Mouse (Mus musculus) MEL (cell line): ENCODE results near the gene Cldn5. TPM values are rescaled to one million over a fixed set of nuclear protein-coding genes. Genes with fewer than 3 reads are reported as not detected.
A peak's percentile ranks its signal among the peaks of the same experiment; 100 is the strongest.

Experiments used
- DNase-seq: peaks from one replicate; pipeline ENCODE4 v3.0.0; 2011; ENCODE audit warnings: low read depth, low spot score
- H3K27ac ChIP-seq: 2 replicates; pipeline ENCODE4 v1.5.1; 2012; ENCODE audit warnings: low read depth, mild to moderate bottlenecking, control low read depth, low read length, moderate library complexity; ENCODE audit not compliant: control insufficient read depth
- H3K27me3 ChIP-seq, 2 experiments: fragments of 150-350 bp in 1 of 2; sonication (generic) in 1 of 2; 2 replicates each; pipeline ENCODE4 v1.6.1; 2012; ENCODE audit warnings: low read length in 2 of 2, mild to moderate bottlenecking in 2 of 2, improper control_type of control experiment in 1 of 2, moderate library complexity in 1 of 2; ENCODE audit not compliant: insufficient read depth in 2 of 2, control insufficient read depth in 1 of 2
- H3K36me3 ChIP-seq, 2 experiments: 2 replicates each; pipeline ENCODE4 v1.6.1; 2012 to 2014; ENCODE audit warnings: low read length in 2 of 2, improper control_type of control experiment in 1 of 2, inconsistent platforms in 1 of 2, mild to moderate bottlenecking in 1 of 2; ENCODE audit not compliant: insufficient read depth in 2 of 2, control insufficient read depth in 1 of 2
- H3K4me1 ChIP-seq, 2 experiments: fragments of 150-350 bp in 1 of 2; sonication (generic) in 1 of 2; 2 replicates each; pipeline ENCODE4 v1.6.1; 2012; ENCODE audit warnings: low read length in 2 of 2, improper control_type of control experiment in 1 of 2, mild to moderate bottlenecking in 1 of 2; ENCODE audit not compliant: insufficient read depth in 2 of 2, control insufficient read depth in 1 of 2
- H3K4me3 ChIP-seq, 2 experiments: fragments of 150-350 bp in 1 of 2; sonication (generic) in 1 of 2; 2 replicates each; pipeline ENCODE4 v1.5.1; 2012; ENCODE audit warnings: low read depth in 2 of 2, low read length in 2 of 2, mild to moderate bottlenecking in 2 of 2, moderate library complexity in 2 of 2, control low read depth in 1 of 2, improper control_type of control experiment in 1 of 2; ENCODE audit not compliant: control insufficient read depth in 1 of 2, insufficient read depth in 1 of 2
- H3K79me2 ChIP-seq: 2 replicates; pipeline ENCODE4 v1.6.1; 2012; ENCODE audit warnings: mild to moderate bottlenecking, low read length, moderate library complexity; ENCODE audit not compliant: control insufficient read depth, poor library complexity, insufficient read depth
- H3K9ac ChIP-seq: 2 replicates; pipeline ENCODE4 v1.6.1; 2012; ENCODE audit warnings: low read depth, mild to moderate bottlenecking, control low read depth, low read length, moderate library complexity; ENCODE audit not compliant: control insufficient read depth, poor library complexity, severe bottlenecking
- H3K9me3 ChIP-seq: fragments of 150-350 bp; sonication (generic); replicated peaks from 2 replicates; pipeline ENCODE4 v1.6.1; 2012; ENCODE audit warnings: mild to moderate bottlenecking, low read length, improper control_type of control experiment, moderate library complexity; ENCODE audit not compliant: insufficient read depth
- CTCF ChIP-seq, 3 experiments: IDR thresholded peaks in 2 of 3; conservative IDR thresholded peaks in 1 of 3; 2 replicates each; pipeline ENCODE4 v1.5.1; 2011 to 2012; ENCODE audit warnings: low read length in 3 of 3, low read depth in 2 of 3, mild to moderate bottlenecking in 2 of 3, improper control_type of control experiment in 1 of 3, inconsistent platforms in 1 of 3, mixed read lengths in 1 of 3, moderate library complexity in 1 of 3; ENCODE audit not compliant: control insufficient read depth in 1 of 3, insufficient read depth in 1 of 3, poor library complexity in 1 of 3, severe bottlenecking in 1 of 3
- E2F4 ChIP-seq: IDR thresholded peaks from 2 replicates; pipeline ENCODE4 v1.6.1; 2011; ENCODE audit warnings: low read depth, low read length, improper control_type of control experiment, borderline replicate concordance
- ELF1 ChIP-seq: IDR thresholded peaks from 2 replicates; pipeline ENCODE4 v1.6.1; 2014; ENCODE audit warnings: low read depth, mild to moderate bottlenecking, inconsistent platforms, low read length, improper control_type of control experiment, moderate library complexity
- EP300 ChIP-seq, 2 experiments: IDR thresholded peaks; 2 replicates each; pipeline ENCODE4 v1.6.1; 2011; ENCODE audit warnings: improper control_type of control experiment in 2 of 2, low read length in 2 of 2, low read depth in 1 of 2, mild to moderate bottlenecking in 1 of 2
- GATA1 ChIP-seq: IDR thresholded peaks from 2 replicates; pipeline ENCODE4 v1.6.1; 2011; ENCODE audit warnings: low read depth, low read length, improper control_type of control experiment
- HCFC1 ChIP-seq: IDR thresholded peaks from 2 replicates; pipeline ENCODE4 v1.6.1; 2012; ENCODE audit warnings: low read depth, mild to moderate bottlenecking, inconsistent platforms, low read length, improper control_type of control experiment, moderate library complexity
- JUND ChIP-seq: IDR thresholded peaks from 2 replicates; pipeline ENCODE4 v1.6.1; 2011; ENCODE audit warnings: low read depth, mild to moderate bottlenecking, improper control_type of control experiment, low read length
- KAT2A ChIP-seq: conservative IDR thresholded peaks from 2 replicates; pipeline ENCODE4 v1.6.1; 2012; ENCODE audit warnings: low read depth, low read length, improper control_type of control experiment, inconsistent platforms
- MAFK ChIP-seq: IDR thresholded peaks from 2 replicates; pipeline ENCODE4 v1.6.1; 2011; ENCODE audit warnings: low read depth, mild to moderate bottlenecking, low read length, improper control_type of control experiment, borderline replicate concordance
- MAZ ChIP-seq: IDR thresholded peaks from 2 replicates; pipeline ENCODE4 v1.6.1; 2012; ENCODE audit warnings: low read depth, mild to moderate bottlenecking, inconsistent platforms, low read length, improper control_type of control experiment
- MEF2A ChIP-seq: IDR thresholded peaks from 2 replicates; pipeline ENCODE4 v1.6.1; 2014; ENCODE audit warnings: low read depth, mild to moderate bottlenecking, inconsistent platforms, low read length, improper control_type of control experiment; ENCODE audit not compliant: poor library complexity, insufficient replicate concordance, severe bottlenecking; ENCODE audit errors: extremely low read depth
- MXI1 ChIP-seq: IDR thresholded peaks from 2 replicates; pipeline ENCODE4 v1.6.1; 2011; ENCODE audit warnings: mild to moderate bottlenecking, low read depth, low read length, improper control_type of control experiment
- MYB ChIP-seq: IDR thresholded peaks from 2 replicates; pipeline ENCODE4 v1.6.1; 2011; ENCODE audit warnings: mild to moderate bottlenecking, low read depth, low read length, improper control_type of control experiment
- MYC ChIP-seq: IDR thresholded peaks from 2 replicates; pipeline ENCODE4 v1.6.1; 2011; ENCODE audit warnings: low read depth, mild to moderate bottlenecking, low read length, improper control_type of control experiment, moderate library complexity
- NELFE ChIP-seq: IDR thresholded peaks from 2 replicates; pipeline ENCODE4 v1.6.1; 2011; ENCODE audit warnings: low read depth, low read length, improper control_type of control experiment
- NRF1 ChIP-seq: IDR thresholded peaks from 2 replicates; pipeline ENCODE4 v1.6.1; 2014; ENCODE audit warnings: low read depth, mild to moderate bottlenecking, inconsistent platforms, low read length, improper control_type of control experiment, moderate library complexity; ENCODE audit not compliant: poor library complexity, insufficient read depth, severe bottlenecking
- POLR2A ChIP-seq, 2 experiments: IDR thresholded peaks; 2 replicates each; pipeline ENCODE4 v1.6.1; 2011 to 2012; ENCODE audit warnings: low read length in 2 of 2, mild to moderate bottlenecking in 2 of 2, control low read depth in 1 of 2, improper control_type of control experiment in 1 of 2, low read depth in 1 of 2, moderate library complexity in 1 of 2; ENCODE audit not compliant: control insufficient read depth in 1 of 2, insufficient read depth in 1 of 2, poor library complexity in 1 of 2
- POLR2AphosphoS2 ChIP-seq: IDR thresholded peaks from 2 replicates; pipeline ENCODE4 v1.6.1; 2011; ENCODE audit warnings: low read length, improper control_type of control experiment
- POLR2AphosphoS5 ChIP-seq: IDR thresholded peaks from 2 replicates; pipeline ENCODE4 v1.6.1; 2012; ENCODE audit warnings: low read depth, borderline replicate concordance, mild to moderate bottlenecking, inconsistent platforms, low read length, moderate library complexity, mixed read lengths
- SMC3 ChIP-seq: IDR thresholded peaks from 2 replicates; pipeline ENCODE4 v1.6.1; 2011; ENCODE audit warnings: low read depth, low read length, improper control_type of control experiment
- TAL1 ChIP-seq: IDR thresholded peaks from 2 replicates; pipeline ENCODE4 v1.6.1; 2012; ENCODE audit warnings: mild to moderate bottlenecking, inconsistent platforms, low read length, moderate library complexity, mixed read lengths
- TBP ChIP-seq: IDR thresholded peaks from 2 replicates; pipeline ENCODE4 v1.8.0; 2011; ENCODE audit warnings: low read depth, low read length, improper control_type of control experiment
- TCF12 ChIP-seq: IDR thresholded peaks from 2 replicates; pipeline ENCODE4 v1.6.1; 2014; ENCODE audit warnings: low read depth, mild to moderate bottlenecking, inconsistent platforms, low read length, improper control_type of control experiment, moderate library complexity
- UBTF ChIP-seq: IDR thresholded peaks from 2 replicates; pipeline ENCODE4 v1.6.1; 2012; ENCODE audit warnings: low read depth, mild to moderate bottlenecking, inconsistent platforms, low read length, improper control_type of control experiment, moderate library complexity, borderline replicate concordance; ENCODE audit not compliant: insufficient read depth
- USF1 ChIP-seq: IDR thresholded peaks from 2 replicates; pipeline ENCODE4 v1.6.1; 2014; ENCODE audit warnings: low read depth, mild to moderate bottlenecking, inconsistent platforms, low read length, improper control_type of control experiment, moderate library complexity
- ZC3H11A ChIP-seq: IDR thresholded peaks from 2 replicates; pipeline ENCODE4 v1.6.1; 2012; ENCODE audit warnings: low read depth, mild to moderate bottlenecking, inconsistent platforms, low read length, improper control_type of control experiment
- ZKSCAN1 ChIP-seq: IDR thresholded peaks from 2 replicates; pipeline ENCODE4 v1.6.1; 2012; ENCODE audit warnings: low read depth, mild to moderate bottlenecking, inconsistent platforms, low read length, improper control_type of control experiment, moderate library complexity
- ZMIZ1 ChIP-seq: IDR thresholded peaks from 2 replicates; pipeline ENCODE4 v1.6.1; 2012; ENCODE audit warnings: low read depth, mild to moderate bottlenecking, inconsistent platforms, low read length, improper control_type of control experiment, moderate library complexity
- polyA plus RNA-seq, 2 experiments: library from polyadenylated mRNA; stranded (reverse) in 1 of 2; unstranded in 1 of 2; fragments of >175 nt in 1 of 2; fragments of >200 nt in 1 of 2; gene quantifications; 2 replicates each; pipeline versions ENCODE4 v1.2.1 to v1.2.4; 2012; ENCODE audit warnings: low replicate concordance in 2 of 2, low read depth in 1 of 2; ENCODE audit not compliant: insufficient read length in 2 of 2, insufficient read depth in 1 of 2, missing spikeins in 1 of 2
- total RNA-seq: library from RNA; depleted of rRNA; stranded (reverse); fragments of 300-350 nt; gene quantifications from 2 replicates; pipeline ENCODE4 v1.2.3, GENCODE M21; 2012

The Cldn5 gene
- total and polyA plus RNA-seq, 3 experiments = not detected

- Histone ChIP-seq H3K9me3 (no peaks in the 10 kb centered on the region), H3K27ac (peak overlapping the region; percentile 62), H3K79me2 (peaks cover 30% of the 10 kb centered on the region), H3K4me3 (peak overlapping the region; percentile 59 to 99), H3K36me3 (peaks cover 5 to 8% of the 10 kb centered on the region in 2 experiments), H3K4me1 (peaks cover 0 to 3% of the 10 kb centered on the region in 2 experiments; a peak in 2 of 4 replicates), H3K27me3 (no peaks in the 10 kb centered on the region), H3K9ac (peak overlapping the region; percentile 80)
- TF ChIP-seq NRF1 (no peak), NELFE (no peak), MYC (no peak), TCF12 (no peak)
- DNase-seq = no peak
Observed at GRCm38 (mm10) chr16:18811032-18811431, 34.4 kb downstream of the Cldn5 start.

DNA sequence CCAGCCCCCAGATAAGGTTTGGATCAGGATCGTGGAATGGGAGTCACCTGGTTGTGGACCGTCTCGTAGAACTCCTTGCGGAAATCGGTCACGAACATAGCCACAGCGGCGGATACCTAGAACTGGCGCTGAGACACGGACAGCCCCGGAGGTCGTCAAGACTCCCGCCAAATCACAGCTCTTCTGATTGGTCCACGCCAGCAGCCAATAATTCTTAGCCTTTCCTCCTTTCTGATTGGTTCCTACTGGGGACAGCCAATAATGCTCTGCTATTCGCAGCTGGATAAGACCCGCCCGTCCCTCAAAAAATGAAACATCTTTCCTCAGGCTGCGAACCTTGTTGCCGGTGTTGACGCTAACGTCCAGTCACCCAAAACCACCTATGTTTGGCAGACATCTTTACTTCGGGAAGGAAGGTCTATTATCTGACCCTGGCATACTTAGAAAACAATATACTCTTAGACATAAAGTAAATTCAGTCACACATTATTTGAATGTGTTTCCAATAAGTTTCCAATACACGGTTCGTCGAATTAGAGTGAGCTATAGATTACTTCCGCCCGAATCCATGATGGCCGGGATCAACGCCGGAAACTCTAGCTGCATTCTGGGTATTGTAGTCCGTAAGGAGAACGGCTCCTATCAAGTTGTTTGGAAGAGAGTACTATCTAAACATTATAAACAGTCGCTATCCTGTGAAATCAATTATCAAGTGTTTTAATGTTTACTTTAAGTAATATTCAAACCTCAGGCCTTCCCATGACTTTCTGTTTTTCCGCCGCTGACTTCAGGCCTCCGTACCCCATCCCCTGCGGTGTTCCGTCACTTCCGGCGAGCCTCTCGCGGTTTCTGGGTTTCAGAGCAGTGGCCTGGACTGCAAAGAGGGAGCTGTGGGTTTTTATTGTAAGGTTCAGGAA lies 35.1 kb downstream of the Cldn5 start, which contains the start of the genes Ufd1 and Cdc45:
TSS of gene Ufd1 (plus strand) at position 312 of the 917 bp plus-strand sequence.
TSS of gene Cdc45 (minus strand) at position 520 of the 917 bp plus-strand sequence.
- Histone ChIP-seq H3K9ac (peak within 1 kb of the TSS; percentile 96), H3K27me3 (no peaks in the 10 kb centered on the region), H3K9me3 (no peaks in the 10 kb centered on the region), H3K79me2 (peaks cover 30% of the 10 kb centered on the region), H3K27ac (peak within 1 kb of the TSS; percentile 91), H3K36me3 (peaks cover 5% of the 10 kb centered on the region in 2 experiments), H3K4me1 (peaks cover 0 to 3% of the 10 kb centered on the region in 2 experiments; a peak in 2 of 4 replicates), H3K4me3 (peak within 1 kb of the TSS; percentile 80 to 99)
- peak; percentile 98 for DNase-seq
- TF ChIP-seq TBP = peak; percentile 86
- TF ChIP-seq SMC3 = no peak
- TF ChIP-seq ELF1 = peak; percentile 98
- TF ChIP-seq USF1 = no peak
- TF ChIP-seq EP300 (IDR thresholded peaks at IDR 0.05; ENCODE audit: low read depth in 1 of 2, low read length in 2 of 2) = no peak
- 0 out of 2 replicates have a peak, but pooled peaks have one; percentile 34 for TF ChIP-seq MYC
- no peak for TF ChIP-seq ZC3H11A
- no peak; the same call in 1 of the 2 replicates for TF ChIP-seq GATA1
- TF ChIP-seq POLR2AphosphoS2 = peak; percentile 41; the same call in 1 of the 2 replicates
- TF ChIP-seq ZMIZ1 = peak; percentile 81
- TF ChIP-seq MXI1 = peak; percentile 67
- peak; percentile 96 for TF ChIP-seq HCFC1
- TF ChIP-seq KAT2A = peak; percentile 98
- no peak for TF ChIP-seq MAFK
- no peak for TF ChIP-seq ZKSCAN1
- TF ChIP-seq MAZ = peak; percentile 71
- TF ChIP-seq NELFE = peak; percentile 86
- peak; percentile 81 to 96 for TF ChIP-seq POLR2A (IDR thresholded peaks at IDR 0.05; ENCODE audit: control insufficient read depth in 1 of 2, insufficient read depth in 1 of 2, low read depth in 1 of 2, low read length in 2 of 2, poor library complexity in 1 of 2)
- TF ChIP-seq NRF1 = peak; percentile 49; the same call in 1 of the 2 replicates
- no peak for TF ChIP-seq CTCF (IDR thresholded peaks at IDR 0.05 in 2 of 3, conservative IDR thresholded peaks at IDR 0.05 in 1 of 3; ENCODE audit: control insufficient read depth in 1 of 3, insufficient read depth in 1 of 3, low read depth in 2 of 3, low read length in 3 of 3, poor library complexity in 1 of 3, severe bottlenecking in 1 of 3)
- 0 out of 2 replicates have a peak, but pooled peaks have one; percentile 87 for TF ChIP-seq POLR2AphosphoS5
- TF ChIP-seq UBTF = no peak
- peak; percentile 83 for TF ChIP-seq E2F4
- TF ChIP-seq JUND = no peak
- no peak for TF ChIP-seq TAL1
- TF ChIP-seq MYB = peak; percentile 50; the same call in 1 of the 2 replicates
- TF ChIP-seq MEF2A = no peak
